Mouse (Mus musculus) embryonic facial prominence, embryonic 14.5 days (tissue): Measurements from ENCODE around the gene Itga9. TPM values are rescaled to one million over a fixed set of nuclear protein-coding genes. Genes with fewer than 3 reads are reported as not detected.

Source experiments
- ATAC-seq: fragments of 200-750 bp; cut with Nextera tagmentation; 2 replicates; pipeline ENCODE4 v1.8.0; 2017; ENCODE audit warnings: low read depth, moderate number of reproducible peaks, moderate TSS enrichment
- DNase-seq: peaks from one replicate; pipeline ENCODE4 v3.0.0-alpha.2; 2015; ENCODE audit warnings: low spot score
- H3K27ac ChIP-seq: fragments of 300-500 bp; sonication (generic); replicated peaks from 2 replicates; pipeline ENCODE4 v1.5.1; 2014; ENCODE audit warnings: low read depth, mild to moderate bottlenecking, low read length, moderate library complexity
- H3K27me3 ChIP-seq: fragments of 300-500 bp; sonication (generic); replicated peaks from 2 replicates; pipeline ENCODE4 v1.6.1; 2014; ENCODE audit warnings: low read length; ENCODE audit not compliant: control insufficient read depth, insufficient read depth
- H3K36me3 ChIP-seq: fragments of 300-500 bp; sonication (generic); 2 replicates; pipeline ENCODE4 v1.6.1; 2014; ENCODE audit warnings: low read length, mixed read lengths; ENCODE audit not compliant: control insufficient read depth, insufficient read depth
- H3K4me1 ChIP-seq: fragments of 300-500 bp; sonication (generic); 2 replicates; pipeline ENCODE4 v1.6.1; 2014; ENCODE audit warnings: antibody characterized with exemption, low read length; ENCODE audit not compliant: control insufficient read depth, insufficient read depth
- H3K4me2 ChIP-seq: fragments of 300-500 bp; sonication (generic); 2 replicates; pipeline ENCODE4 v1.6.1; 2014; ENCODE audit warnings: low read depth, mild to moderate bottlenecking, low read length, moderate library complexity, mixed read lengths
- H3K4me3 ChIP-seq: fragments of 300-500 bp; sonication (generic); 2 replicates; pipeline ENCODE4 v1.5.1; 2014; ENCODE audit warnings: low read depth, mild to moderate bottlenecking, low read length
- H3K9ac ChIP-seq: fragments of 300-500 bp; sonication (generic); 2 replicates; pipeline ENCODE4 v1.6.1; 2014; ENCODE audit warnings: low read depth, mild to moderate bottlenecking, low read length, moderate library complexity, mixed read lengths
- H3K9me3 ChIP-seq: fragments of 300-500 bp; sonication (generic); 2 replicates; pipeline ENCODE4 v1.6.1; 2016; ENCODE audit warnings: low read length; ENCODE audit not compliant: control insufficient read depth
- WGBS: fragments of 180-500 bp; shearing (Covaris S2); extraction: QIAGEN DNeasy Blood & Tissue Kit; methylation state at CpG from one replicate; pipeline ENCODE4 v1.1.7; 2014; 5-methylcytosine and 5-hydroxymethylcytosine counted together
- polyA plus RNA-seq: library from polyadenylated mRNA; unstranded; fragments of >200 nt; fragmentation: Nextera tagmentation; extraction: Ambion mirVana; gene quantifications from 2 replicates; pipeline ENCODE4 v1.2.1, GENCODE M21; 2014

The Itga9 gene
- polyA plus RNA-seq, 1 experiment from 2014 or later = 13.7 TPM

GRCm38 (mm10) chr9:118843711-118844110 lies 237.2 kb downstream of the Itga9 start:
- H3K27ac ChIP-seq = no peak overlapping the region
- no peaks in the 10 kb centered on the region; the same call in 1 of the 2 replicates for H3K4me1 ChIP-seq
- ATAC-seq (no peak), DNase-seq (no peak)
- no peak overlapping the region for H3K9ac ChIP-seq
- no peak overlapping the region for H3K4me3 ChIP-seq
- no peaks in the 10 kb centered on the region for H3K9me3 ChIP-seq
- 0 out of 2 replicates have a peak, but pooled peaks cover 15% of the 10 kb centered on the region for H3K36me3 ChIP-seq
- 71% methylated on average over 5 of the region's 5 CpGs for WGBS
- H3K4me2 ChIP-seq = no peak overlapping the region
- H3K27me3 ChIP-seq = no peaks in the 10 kb centered on the region

- Histone ChIP-seq H3K27me3 (no peaks in the 10 kb centered on the region), H3K27ac (no peak overlapping the region), H3K9me3 (no peaks in the 10 kb centered on the region), H3K4me1 (no peaks in the 10 kb centered on the region; the same call in 1 of the 2 replicates), H3K9ac (no peak overlapping the region), H3K4me2 (no peak overlapping the region), H3K4me3 (no peak overlapping the region), H3K36me3 (0 out of 2 replicates have a peak, but pooled peaks cover 17% of the 10 kb centered on the region)
- ATAC-seq = no peak
- 64% methylated on average over 5 of the region's 5 CpGs for WGBS
- no peak for DNase-seq
These were observed 238.5 kb downstream of the Itga9 start for GRCm38 (mm10) chr9:118845003-118845402.

GRCm38 (mm10) chr9:118846766-118847165 lies 240.3 kb downstream of the Itga9 start:
- 0 out of 2 replicates have a peak, but pooled peaks cover 24% of the 10 kb centered on the region for H3K36me3 ChIP-seq
- no peaks in the 10 kb centered on the region for H3K9me3 ChIP-seq
- no peaks in the 10 kb centered on the region for H3K27me3 ChIP-seq
- H3K9ac ChIP-seq = no peak overlapping the region
- 83% methylated on average over 3 of the region's 3 CpGs for WGBS
- no peaks in the 10 kb centered on the region for H3K4me1 ChIP-seq
- H3K4me2 ChIP-seq = no peak overlapping the region
- DNase-seq = no peak
- no peak for ATAC-seq
- H3K27ac ChIP-seq = no peak overlapping the region
- H3K4me3 ChIP-seq = no peak overlapping the region

GRCm38 (mm10) chr9:118856665-118857064 lies 250.2 kb downstream of the Itga9 start:
- H3K36me3 ChIP-seq = no peaks in the 10 kb centered on the region
- no peak overlapping the region for H3K9ac ChIP-seq
- DNase-seq (no peak), ATAC-seq (peak; percentile 53; the same call in 1 of the 2 replicates)
- H3K27me3 ChIP-seq = no peaks in the 10 kb centered on the region
- H3K4me3 ChIP-seq = no peak overlapping the region
- no peaks in the 10 kb centered on the region for H3K9me3 ChIP-seq
- H3K4me2 ChIP-seq = no peak overlapping the region
- H3K4me1 ChIP-seq = peaks cover 13% of the 10 kb centered on the region
- H3K27ac ChIP-seq = no peak overlapping the region
- 72% methylated on average over 9 of the region's 9 CpGs for WGBS

- DNase-seq (no peak), ATAC-seq (no peak)
- H3K36me3 ChIP-seq = no peaks in the 10 kb centered on the region
- H3K27ac ChIP-seq = no peak overlapping the region
- H3K9me3 ChIP-seq = no peaks in the 10 kb centered on the region
- H3K27me3 ChIP-seq = no peaks in the 10 kb centered on the region
- WGBS = 48% methylated on average over 12 of the region's 12 CpGs
- no peak overlapping the region for H3K4me3 ChIP-seq
- H3K4me1 ChIP-seq = peaks cover 29% of the 10 kb centered on the region
- H3K4me2 ChIP-seq = no peak overlapping the region
- H3K9ac ChIP-seq = no peak overlapping the region
These were observed 254.2 kb downstream of the Itga9 start for GRCm38 (mm10) chr9:118860613-118861141.

GRCm38 (mm10) chr9:118862214-118862613 lies 255.7 kb downstream of the Itga9 start:
- Histone ChIP-seq H3K36me3 (0 out of 2 replicates have a peak, but pooled peaks cover 5% of the 10 kb centered on the region), H3K27me3 (no peaks in the 10 kb centered on the region), H3K4me3 (no peak overlapping the region), H3K9me3 (no peaks in the 10 kb centered on the region), H3K27ac (no peak overlapping the region), H3K4me2 (peak overlapping the region; percentile 25; the same call in 1 of the 2 replicates), H3K9ac (no peak overlapping the region), H3K4me1 (peaks cover 29% of the 10 kb centered on the region)
- WGBS = 39% methylated on average over 12 of the region's 12 CpGs
- DNase-seq = no peak
- ATAC-seq = peak; percentile 27; the same call in 1 of the 2 replicates

- no peaks in the 10 kb centered on the region for H3K9me3 ChIP-seq
- H3K4me3 ChIP-seq = no peak overlapping the region
- ATAC-seq (peak; percentile 87), DNase-seq (peak; percentile 87)
- H3K27me3 ChIP-seq = no peaks in the 10 kb centered on the region
- H3K4me1 ChIP-seq = peaks cover 29% of the 10 kb centered on the region
- H3K36me3 ChIP-seq = 0 out of 2 replicates have a peak, but pooled peaks cover 5% of the 10 kb centered on the region
- no peak overlapping the region for H3K9ac ChIP-seq
- peak overlapping the region; percentile 25 for H3K4me2 ChIP-seq
- H3K27ac ChIP-seq = peak overlapping the region; percentile 25; the same call in 1 of the 2 replicates
- 26% methylated on average over 9 of the region's 9 CpGs for WGBS
These were observed 256.4 kb downstream of the Itga9 start for GRCm38 (mm10) chr9:118862852-118863260.

- no peaks in the 10 kb centered on the region for H3K27me3 ChIP-seq
- DNase-seq = no peak
- no peak for ATAC-seq
- H3K36me3 ChIP-seq = 0 out of 2 replicates have a peak, but pooled peaks cover 5% of the 10 kb centered on the region
- no peak overlapping the region for H3K4me3 ChIP-seq
- WGBS = 98% methylated on average over 8 of the region's 8 CpGs
- H3K9me3 ChIP-seq = no peaks in the 10 kb centered on the region
- no peak overlapping the region for H3K27ac ChIP-seq
- H3K9ac ChIP-seq = no peak overlapping the region
- peaks cover 29% of the 10 kb centered on the region for H3K4me1 ChIP-seq
- no peak overlapping the region for H3K4me2 ChIP-seq
These were observed 257.0 kb downstream of the Itga9 start for GRCm38 (mm10) chr9:118863528-118863927.

- H3K27ac ChIP-seq = no peak overlapping the region
- H3K4me3 ChIP-seq = no peak overlapping the region
- H3K9ac ChIP-seq = no peak overlapping the region
- peaks cover 21% of the 10 kb centered on the region for H3K36me3 ChIP-seq
- H3K27me3 ChIP-seq = no peaks in the 10 kb centered on the region
- peaks cover 13% of the 10 kb centered on the region for H3K4me1 ChIP-seq
- 85% methylated on average over 2 of the region's 2 CpGs for WGBS
- ATAC-seq (no peak), DNase-seq (no peak)
- no peak overlapping the region for H3K4me2 ChIP-seq
- H3K9me3 ChIP-seq = no peaks in the 10 kb centered on the region
These were observed 260.5 kb downstream of the Itga9 start for GRCm38 (mm10) chr9:118866949-118867348.
